Mouse (Mus musculus) gastrocnemius, adult 8-10 months (tissue): Measurements from ENCODE around the gene Ift81. TPM values are rescaled to one million over a fixed set of nuclear protein-coding genes. Genes with fewer than 3 reads are reported as not detected.

Experiments used
- DNase-seq, 2 experiments: peaks; one replicate each; pipeline ENCODE4 v3.0.0; 2022; ENCODE audit warnings: low spot score in 2 of 2
- total RNA-seq, 4 experiments: library from RNA; stranded (reverse); gene quantifications; 2 replicates each; pipeline ENCODE4 v1.2.4; 2022

Gene Ift81
- total RNA-seq, 4 experiments from 2014 or later, result 3.4 to 9.1 (median 5.9) TPM

DNA sequence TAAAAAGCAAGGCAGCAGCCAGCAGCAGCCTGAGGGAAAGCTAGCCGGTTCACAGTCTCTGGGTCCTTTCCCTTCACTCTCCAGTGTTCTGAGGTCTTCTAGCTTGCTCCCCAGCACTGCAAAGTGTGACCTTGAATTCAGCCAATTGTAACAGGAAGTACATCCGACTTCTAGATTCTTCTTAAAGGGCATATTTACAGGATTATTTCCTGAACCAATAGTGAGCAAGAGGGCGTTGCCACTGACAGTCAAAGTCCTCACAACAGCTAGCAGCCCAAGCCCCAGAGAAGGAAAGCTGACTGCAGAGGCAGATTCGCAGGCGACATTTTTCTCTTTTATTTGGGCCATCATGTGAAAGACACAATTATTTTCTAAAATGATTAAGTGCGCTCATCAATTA lies 65.6 kb downstream of the Ift81 start:
- no peak for DNase-seq

DNA sequence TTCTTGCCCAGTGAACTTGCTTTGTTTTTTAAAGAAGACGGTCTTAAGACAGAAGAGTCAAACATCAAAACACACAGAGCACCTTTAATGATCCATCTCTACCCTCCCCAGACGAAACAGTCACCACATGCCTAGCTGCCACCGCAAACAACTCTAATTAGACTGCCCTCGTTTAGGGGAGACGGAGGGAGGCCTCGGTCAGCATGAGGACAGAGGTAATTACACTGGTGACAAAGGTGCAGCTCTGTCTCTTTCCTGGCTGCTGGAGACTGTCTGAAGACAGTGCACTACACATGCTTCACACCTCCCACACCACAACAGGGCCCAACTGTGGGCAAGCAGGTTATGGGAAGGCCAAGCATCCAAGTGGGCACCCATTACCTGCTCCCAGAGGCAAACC lies 66.5 kb downstream of the Ift81 start:
- no peak for DNase-seq

DNA sequence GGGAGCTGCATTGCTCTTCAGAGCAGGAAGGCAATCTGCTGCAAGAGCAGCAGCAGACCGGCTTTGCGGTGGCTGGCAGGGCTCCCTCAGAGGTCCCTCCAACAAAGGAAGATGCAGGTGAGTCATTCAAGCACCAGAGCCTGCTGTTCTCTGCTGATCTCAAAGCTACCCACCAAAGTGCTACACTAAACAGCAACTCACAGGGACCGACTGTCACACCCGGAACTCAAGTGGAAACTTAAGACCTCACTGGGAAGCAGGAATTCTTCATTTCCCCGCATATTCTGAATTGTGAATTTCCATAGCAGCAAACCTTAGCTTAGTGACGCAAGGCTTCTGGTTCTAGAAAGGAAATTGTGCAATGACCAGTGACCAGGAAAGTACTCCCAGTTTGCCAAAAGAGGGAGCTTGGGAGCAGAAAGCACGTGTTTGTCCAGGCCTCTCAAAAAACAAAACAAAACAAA lies 67.0 kb downstream of the Ift81 start:
- peak in 1 of 2 experiments; percentile 23 for DNase-seq

DNA sequence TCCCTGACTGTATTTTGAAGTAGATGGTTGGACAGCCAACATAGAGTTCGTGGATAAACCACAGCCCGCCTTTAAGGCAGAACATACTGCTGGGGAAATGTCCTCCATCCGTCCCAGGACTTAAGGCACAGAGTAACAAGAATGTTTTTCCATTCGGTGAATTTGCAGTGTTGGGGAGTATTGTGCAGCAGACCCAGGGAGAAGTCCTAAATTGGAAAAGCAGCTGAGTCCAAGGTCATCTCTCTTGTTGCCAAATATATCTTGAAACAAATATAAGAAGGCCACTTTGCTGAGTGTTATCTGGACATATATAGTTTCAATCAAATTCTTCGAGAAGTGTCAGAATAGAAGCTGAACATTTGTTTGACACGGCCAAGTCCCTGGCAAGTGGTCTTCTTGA lies 70.9 kb downstream of the Ift81 start:
- no peak for DNase-seq

DNA sequence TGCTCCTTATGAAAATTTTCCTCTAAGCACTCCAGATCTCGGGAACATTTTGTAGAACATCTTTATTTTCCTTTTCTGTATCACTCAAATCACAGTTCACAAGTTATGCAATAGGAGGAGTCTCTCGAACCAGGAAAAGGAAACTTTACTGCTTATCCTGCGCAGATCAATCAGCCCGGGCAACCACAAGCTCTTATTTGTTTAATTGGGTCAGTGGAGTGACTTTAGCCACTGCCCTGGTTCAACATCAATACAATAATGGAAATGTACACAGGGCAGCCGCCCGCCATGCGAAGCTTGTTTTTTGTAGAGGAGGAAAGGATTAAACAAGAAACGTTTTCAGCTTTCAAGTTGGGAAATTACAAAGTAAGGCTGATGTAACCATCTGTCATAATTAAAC lies 72.4 kb downstream of the Ift81 start:
- DNase-seq, result no peak

DNA sequence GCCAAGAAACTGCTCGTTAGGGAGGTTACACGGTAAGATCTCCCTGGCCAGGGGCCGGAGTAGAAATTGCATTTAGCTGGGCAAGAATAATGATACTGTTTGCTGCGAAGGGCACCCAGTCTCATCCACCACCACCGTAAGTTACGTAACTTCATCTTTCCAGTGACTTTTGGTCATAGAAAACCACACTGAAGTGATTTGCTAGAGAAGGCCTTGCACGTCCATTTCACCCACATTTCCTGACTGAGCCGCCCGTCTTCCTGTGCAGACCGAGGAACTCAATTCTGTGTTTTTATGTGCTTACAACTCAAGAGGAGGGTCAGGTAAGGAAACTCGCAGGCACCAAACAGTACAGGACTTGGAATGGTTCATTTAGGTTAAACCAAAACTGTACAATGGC lies 76.2 kb downstream of the Ift81 start:
- DNase-seq, result no peak

DNA sequence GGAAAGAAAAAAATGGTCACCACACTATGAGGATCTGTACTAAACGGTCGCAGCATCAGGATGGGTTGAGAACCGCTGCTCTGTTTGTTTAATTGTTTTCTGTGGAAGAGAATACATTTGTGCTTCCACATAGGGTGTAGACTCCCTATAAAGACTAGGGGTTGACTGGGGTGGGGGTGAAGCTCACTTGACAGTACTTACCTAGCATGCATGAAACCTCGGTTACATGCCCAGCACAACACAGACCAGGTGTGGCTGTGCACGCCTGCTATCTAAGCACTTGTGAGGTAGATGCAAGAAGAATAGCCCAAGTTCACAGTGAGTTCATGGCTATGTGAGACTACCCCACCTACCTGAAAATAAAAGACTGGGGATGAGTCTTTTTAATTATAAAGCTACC lies 76.7 kb downstream of the Ift81 start:
- DNase-seq, result no peak

DNA sequence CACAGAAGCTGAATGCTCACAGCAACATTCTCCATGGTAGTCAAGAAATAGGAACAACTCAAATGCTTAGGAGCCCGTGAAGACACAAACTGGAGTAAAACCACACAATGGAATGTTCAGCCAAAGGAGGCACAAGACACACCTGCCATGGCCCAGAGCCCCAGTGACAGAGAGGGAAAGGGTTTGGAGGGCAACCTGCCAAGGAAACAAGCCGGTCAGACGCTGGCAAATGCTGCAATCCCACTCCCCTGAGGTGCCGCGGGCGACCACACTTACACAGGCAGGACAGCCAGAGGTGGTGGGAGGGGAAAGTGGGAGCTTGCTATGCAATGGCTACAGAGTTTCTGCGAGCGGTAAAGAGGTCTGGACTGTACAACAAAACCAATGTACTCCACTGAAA lies 80.4 kb downstream of the Ift81 start:
- no peak for DNase-seq

DNA sequence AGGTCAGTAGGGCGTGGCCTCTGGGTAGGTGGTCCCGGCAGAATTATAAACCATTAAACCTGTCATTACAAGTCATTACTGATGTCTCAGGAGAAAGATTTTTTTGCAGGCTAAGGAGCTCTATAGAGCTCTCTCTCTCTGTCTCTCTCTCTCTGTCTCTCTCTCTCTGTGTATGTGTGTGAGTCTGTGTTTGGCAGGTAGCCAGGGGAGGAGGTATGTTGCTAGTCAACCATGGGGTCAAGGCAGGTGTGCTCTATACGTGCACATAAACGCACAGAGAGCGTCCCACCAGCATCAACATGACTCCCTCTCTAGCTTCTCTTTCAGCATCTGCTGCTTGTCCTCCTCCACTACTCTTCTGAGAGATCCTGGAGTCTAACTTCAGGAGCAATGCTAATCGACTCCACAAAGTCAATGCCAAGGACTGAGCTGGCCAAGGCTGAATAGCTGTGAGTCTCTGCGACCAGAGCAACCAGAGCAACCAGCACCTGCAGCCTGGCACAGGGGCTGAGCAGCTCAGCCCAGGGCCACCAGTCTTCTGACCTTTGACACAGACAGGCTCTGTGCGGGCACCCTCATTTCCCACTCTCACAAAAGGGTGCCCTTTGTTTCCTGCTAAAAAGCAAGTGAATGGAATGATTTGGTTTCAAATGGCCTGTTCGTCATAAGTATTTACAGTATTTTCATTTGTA lies 84.3 kb downstream of the Ift81 start:
- DNase-seq, result no peak

DNA sequence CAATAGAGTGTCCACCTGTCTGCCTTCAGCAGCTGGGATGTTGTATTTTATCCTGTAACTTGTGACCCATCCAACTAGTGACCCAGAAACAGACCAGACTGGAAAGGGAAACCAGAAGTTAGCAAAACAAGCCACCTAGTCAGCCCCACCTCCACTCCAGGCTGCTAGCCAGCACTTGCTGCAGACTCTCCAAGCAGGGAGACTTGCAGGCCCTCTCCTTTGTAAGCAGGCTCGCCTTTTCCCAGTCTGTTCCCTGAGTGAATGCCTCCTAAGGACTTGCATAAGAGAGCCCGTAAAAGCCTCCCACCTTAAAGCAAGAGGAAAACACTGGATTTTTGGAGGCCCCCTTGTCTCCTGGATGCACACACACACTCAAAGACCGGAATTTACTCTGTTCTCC lies 85.0 kb downstream of the Ift81 start:
- DNase-seq, result peak; percentile 41 to 55

DNA sequence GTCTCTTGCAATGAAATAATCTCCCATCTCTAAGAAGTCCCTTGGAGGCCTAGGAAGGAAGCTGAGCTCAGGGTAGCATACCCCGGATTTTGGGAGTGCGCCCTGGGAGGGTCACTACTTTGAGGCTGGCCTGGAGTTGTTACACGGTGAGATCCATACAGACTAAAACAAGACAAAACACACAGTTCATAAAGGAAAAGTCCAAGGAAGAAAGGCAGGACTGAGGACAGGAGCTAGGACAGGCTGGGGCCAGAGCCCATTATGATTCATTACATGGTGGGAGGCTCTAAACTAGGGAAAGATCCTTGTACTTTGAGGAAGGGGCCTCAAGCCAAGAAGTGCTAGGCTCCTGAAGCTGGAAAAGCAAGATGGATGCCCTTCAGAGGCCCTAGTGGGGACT lies 85.7 kb downstream of the Ift81 start:
- no peak for DNase-seq

DNA sequence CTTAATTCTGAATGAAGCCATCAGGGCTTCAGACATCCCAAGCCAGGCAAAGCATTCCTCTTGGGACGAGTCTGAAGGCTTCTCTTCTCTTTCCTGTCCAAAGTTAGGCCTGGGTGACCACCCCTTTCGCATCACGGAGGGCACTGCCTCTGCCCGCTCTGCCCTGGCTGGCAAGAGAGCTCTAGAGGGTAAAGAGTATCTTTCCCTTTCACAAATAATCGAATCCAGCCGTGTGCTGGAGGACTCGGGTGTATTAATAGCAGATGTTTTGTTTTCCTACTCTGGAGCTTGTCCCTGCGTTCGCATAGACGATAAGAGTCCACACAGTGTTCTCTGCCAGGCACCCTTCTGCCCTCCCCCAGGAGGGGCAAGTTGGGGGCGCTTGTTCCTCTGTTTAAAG lies 86.6 kb downstream of the Ift81 start:
- DNase-seq, result no peak

DNA sequence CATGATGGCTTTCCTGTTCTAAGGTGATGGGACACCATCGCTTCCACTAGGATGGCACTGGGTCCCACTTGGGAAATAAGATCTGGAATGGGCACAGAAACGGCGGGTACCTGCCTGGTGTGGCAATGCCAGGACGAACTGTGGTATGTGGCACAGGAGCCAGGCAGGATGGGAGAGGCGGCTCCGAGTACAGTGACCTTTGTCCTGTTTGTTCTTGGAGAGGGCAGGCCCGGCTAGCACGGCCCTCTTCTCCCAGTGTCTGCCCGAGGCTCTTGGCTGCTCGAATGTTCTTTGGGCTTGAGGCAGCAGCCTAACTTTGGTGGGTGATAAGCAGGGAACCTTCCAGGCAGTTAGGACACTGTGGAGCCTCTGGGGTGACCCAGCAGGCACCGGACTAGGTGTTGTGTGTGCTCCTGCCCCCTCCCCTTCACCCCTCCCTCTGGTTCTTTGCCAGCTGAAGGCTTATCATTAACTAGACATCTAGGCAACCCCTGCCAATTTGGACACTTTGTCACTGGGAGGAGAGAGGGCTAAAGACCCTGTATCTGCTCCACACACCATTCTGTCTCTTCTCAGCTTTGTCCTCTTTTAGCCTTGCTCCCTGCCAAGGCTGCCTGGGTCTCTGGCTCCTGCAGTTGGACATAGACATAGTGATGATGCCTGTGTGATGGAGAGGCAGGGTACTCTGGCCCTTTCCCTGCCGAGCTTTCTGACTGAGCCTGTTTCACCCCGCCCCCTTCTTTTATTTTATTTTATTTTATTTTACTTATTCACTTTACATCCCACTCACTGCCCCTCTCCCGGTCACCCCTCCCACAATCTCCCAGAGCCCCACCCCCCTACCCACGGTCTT lies 87.2 kb downstream of the Ift81 start:
- no peak for DNase-seq

DNA sequence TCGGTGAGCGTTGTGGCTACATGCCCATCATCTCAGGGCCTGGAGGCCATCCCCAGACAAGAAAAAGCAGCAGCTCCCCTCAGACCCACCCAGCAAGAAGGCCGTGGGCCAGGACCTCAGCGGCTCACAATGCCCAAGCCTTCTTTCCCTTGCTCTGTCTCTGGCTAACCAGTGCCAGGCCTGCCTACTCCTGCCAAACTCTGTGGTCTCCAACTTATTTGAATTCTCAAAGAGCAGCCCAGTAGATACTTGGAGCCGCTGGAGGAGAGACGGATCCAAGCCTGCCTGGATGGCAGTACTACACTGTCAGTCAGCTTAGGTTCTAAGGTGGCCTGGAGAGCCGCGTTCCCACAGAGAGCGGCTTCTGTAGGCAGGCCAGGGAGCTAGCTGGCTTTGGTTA lies 87.9 kb downstream of the Ift81 start:
- DNase-seq, result peak in 1 of 2 experiments; percentile 13

DNA sequence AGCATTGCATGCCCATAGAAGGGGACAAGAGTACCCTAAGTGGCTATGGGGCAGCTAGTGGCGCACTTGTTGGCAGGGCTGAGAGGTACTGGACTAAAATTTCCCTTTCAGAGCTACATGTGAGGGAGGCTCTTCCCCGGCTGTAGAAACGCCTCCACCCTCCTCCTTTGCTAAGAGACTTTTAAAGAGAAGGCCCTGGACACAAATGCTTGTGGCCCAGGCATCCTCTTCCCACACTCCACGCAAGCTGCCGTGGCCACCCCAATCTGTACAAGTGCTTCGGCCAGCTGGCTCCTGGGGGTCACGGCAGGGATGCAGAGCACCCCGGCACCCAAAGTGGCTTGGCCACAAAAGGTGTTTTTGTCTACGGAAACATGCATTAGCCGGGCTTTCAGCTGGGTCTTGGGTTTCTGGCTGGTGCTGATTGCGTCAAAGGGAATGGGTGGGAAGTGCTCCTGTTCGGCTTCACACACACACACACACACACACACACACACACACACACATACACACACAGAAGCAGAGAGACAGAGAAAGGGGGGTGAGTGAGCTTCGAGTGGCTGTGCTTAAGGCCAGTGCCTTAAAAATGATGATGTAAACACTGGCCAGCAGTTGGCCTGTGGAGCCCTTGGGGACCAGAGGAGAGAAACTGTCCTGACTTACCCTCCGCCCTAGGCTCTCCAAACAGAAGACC lies 88.9 kb downstream of the Ift81 start:
- DNase-seq, result peak in 1 of 2 experiments; percentile 30

DNA sequence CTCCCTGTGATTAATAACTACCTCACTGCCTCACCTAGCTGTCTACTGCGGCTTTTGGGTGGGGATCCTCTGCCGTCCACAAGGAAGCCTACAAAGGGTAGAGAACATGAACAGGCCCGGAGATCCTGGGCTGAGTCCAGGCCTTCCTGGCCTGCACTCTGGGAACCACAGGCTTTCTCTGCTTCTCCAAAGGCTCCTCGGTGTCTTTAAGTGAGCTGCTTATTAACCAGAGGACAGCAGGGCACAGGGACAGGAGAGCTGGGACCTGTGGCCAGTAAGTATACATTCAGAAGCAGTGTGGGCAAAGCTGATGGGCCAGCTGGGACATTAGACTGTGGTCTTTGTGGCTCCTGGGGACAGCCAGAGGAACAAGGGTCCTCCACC lies 89.5 kb downstream of the Ift81 start:
- no peak for DNase-seq

DNA sequence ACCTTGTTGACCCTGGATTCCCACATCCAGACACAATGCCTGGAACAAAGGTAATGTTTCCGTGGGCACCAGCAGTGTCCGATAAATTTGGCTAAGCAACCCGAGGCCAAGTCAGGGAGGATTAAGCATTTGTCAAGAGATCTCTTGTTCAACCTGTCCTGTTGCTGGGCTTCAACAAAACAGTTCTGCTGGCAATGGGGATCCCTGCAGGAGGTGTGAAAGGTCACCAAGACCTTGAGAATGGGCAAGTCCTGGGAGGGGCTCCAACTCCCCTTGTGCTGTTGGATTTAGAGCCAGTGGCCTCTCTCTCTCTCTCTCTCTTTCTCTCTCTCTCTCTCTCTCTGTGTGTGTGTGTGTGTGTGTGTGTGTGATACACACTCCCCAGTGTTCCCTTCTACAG lies 90.1 kb downstream of the Ift81 start:
- DNase-seq, result no peak

DNA sequence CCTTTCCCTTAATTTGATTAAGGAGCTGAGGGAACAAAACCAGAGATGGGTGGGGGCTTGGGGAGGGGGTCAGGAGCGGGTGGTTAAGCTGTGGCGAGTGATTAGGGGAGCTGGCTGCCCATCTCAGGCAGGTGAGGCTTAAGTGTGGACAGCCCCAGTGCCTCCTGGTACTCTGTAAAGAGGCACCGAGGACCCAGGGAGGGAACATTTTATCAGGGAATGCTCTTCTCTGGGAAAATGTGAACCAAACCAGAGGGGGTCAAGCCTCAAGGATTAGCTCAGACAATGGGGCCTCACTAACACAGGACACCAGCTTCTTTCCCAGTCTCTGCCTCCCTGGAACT lies 93.2 kb downstream of the Ift81 start:
- DNase-seq, result no peak

DNA sequence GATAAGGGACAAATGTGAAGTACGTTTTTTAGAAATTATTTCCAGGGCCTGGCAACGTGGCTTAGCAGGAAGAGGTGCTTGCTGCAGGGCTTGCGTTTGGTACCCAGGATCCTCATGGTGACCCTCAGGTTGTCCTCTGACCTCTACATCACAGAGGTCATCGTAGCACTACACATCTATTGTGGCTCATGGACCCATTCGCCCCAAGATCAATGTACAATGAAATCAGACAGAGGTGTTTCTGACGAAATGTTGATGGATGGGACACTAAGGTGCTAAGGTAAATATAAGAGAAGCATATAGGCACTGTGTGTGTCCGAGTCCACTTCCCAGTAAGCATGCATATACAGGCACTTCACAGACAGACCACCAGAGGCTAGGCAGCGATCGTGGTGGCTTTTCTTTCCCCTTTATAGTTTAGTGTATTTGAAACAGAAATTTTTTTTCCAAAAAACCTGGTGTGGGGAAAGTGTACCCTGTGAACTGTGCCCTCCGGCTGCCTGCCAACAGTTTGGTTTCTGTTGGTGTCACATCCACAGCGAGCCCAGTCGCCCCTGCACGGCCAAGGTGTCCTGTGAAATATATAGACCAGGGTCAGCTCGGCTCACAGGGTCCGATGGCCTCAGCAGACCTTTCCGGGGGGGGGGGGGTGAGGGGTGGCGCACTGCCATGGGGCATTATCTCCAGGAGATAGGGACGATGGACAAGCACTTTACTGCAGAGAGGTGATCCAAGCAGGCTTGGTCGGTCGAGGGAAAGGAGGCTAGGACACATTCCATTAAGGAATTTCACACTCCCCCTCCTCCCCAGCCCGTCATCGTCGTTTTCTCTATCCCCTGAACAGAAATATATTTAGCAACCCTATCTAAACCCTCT lies 93.8 kb downstream of the Ift81 start:
- DNase-seq, result no peak

DNA sequence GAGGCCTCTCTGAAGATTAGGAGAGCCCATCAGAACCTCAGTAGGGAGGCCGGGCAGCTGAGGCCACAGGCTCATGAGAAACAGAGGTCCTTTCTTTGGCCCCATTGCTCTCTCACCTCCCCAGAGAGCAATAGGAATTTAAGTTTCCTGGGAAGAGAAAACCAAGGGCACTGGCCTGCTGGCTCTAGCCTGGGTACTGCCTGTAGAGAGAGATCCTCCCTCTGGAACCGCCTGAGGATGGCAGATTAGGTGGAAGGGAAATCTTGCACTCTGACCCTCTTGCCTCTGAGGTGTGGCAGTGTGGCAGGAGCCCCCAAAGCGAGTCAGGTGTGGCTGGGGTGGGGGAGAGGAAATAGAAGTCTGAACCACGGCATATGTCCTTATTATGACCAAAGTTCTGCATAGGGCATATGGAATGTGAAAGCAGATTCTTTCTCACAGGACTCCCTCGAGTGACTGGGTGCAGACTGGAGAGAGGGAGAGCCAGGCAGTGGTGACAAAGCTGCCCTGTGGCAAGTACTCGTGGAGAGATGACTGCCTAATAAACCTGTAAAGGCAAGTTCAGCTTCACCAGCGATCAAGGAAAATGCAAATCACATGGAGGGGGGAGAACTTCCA lies 95.2 kb downstream of the Ift81 start:
- DNase-seq, result no peak

DNA sequence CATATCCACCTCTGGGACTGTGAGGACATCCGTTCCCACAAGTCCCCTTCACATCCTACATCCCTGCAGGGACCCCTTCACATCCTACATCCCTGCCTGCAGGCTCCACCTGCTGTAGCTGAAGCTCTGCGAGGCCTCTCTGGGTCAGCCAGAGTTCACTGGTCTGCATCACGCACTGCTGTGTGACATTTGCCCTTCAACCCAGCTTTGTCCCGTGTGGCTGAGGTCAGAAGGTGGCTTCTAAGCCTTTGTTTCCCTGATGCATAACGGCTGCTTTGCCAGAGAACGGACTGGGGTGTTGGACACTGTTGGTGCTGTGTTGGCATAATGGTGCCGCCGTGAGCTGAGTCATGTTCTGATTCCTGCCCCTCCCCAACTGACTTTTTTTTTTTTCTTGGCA lies 96.1 kb downstream of the Ift81 start:
- no peak for DNase-seq
